Mouse (Mus musculus) erythroblast, embryonic 14.5 days (primary cell): ENCODE results near the gene Slc22a18.

Source experiments
- GATA1 ChIP-seq: IDR thresholded peaks from 2 replicates; pipeline ENCODE4 v1.6.1; 2012; ENCODE audit warnings: low read length, inconsistent platforms, mixed read lengths
- TAL1 ChIP-seq: IDR thresholded peaks from 3 replicates; pipeline ENCODE4 v1.6.1; 2012; ENCODE audit warnings: low read length, inconsistent platforms, mixed read lengths

DNA sequence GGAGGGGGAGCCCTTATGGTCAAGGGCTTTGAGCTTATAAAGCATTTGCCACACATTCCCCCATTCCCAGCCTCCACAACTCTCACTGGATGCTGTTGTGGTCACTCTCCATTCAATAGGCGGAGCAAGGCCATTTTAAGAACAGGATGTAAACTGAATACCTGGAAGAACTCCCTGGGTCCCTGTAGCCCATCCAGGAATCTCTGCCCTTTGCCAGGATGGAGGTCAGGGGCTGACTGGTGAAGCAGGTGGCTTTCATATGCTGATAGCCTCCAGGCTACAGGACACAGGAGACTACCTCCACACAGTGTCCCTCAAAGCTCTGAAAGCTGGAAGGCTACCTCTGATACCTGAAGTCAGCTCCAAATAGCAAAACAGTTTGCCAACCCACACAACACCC is 40.9 kb upstream of the Slc22a18 start:
- no peak for TF ChIP-seq TAL1
- no peak for TF ChIP-seq GATA1
